Mouse (Mus musculus) ES-Bruce4 (cell line): Measurements from ENCODE around the gene Phf10. TPM values are rescaled to one million over a fixed set of nuclear protein-coding genes. Genes with fewer than 3 reads are reported as not detected.
"Not testable (repeated sequence)": the region's sequence is repeated elsewhere in the genome, so short reads cannot be mapped to it uniquely, and the experiment has no call there.

Experiments
- H3K27ac ChIP-seq: 2 replicates; pipeline ENCODE4 v1.5.1; 2012; ENCODE audit warnings: low read length, inconsistent platforms; ENCODE audit not compliant: insufficient read depth
- H3K27me3 ChIP-seq: 2 replicates; pipeline ENCODE4 v1.6.1; 2012; ENCODE audit warnings: mild to moderate bottlenecking, low read length, inconsistent platforms; ENCODE audit not compliant: control insufficient read depth, poor library complexity, insufficient read depth, severe bottlenecking
- H3K36me3 ChIP-seq: 2 replicates; pipeline ENCODE4 v1.6.1; 2012; ENCODE audit warnings: inconsistent platforms, mild to moderate bottlenecking, low read length, moderate library complexity; ENCODE audit not compliant: control insufficient read depth, poor library complexity, insufficient read depth, severe bottlenecking
- H3K4me1 ChIP-seq: one replicate; pipeline ENCODE4 v1.8.1; 2011; ENCODE audit warnings: low read length; ENCODE audit not compliant: control insufficient read depth, insufficient read depth
- H3K4me3 ChIP-seq: 2 replicates; pipeline ENCODE4 v1.5.1; 2011; ENCODE audit warnings: low read depth, mild to moderate bottlenecking, low read length
- H3K9ac ChIP-seq: 2 replicates; pipeline ENCODE4 v1.6.1; 2012; ENCODE audit warnings: low read depth, mild to moderate bottlenecking, inconsistent platforms; ENCODE audit not compliant: poor library complexity, severe bottlenecking
- H3K9me3 ChIP-seq: replicated peaks from 2 replicates; pipeline ENCODE4 v1.6.1; 2012; ENCODE audit warnings: mild to moderate bottlenecking, low read length, inconsistent platforms; ENCODE audit not compliant: control insufficient read depth, poor library complexity, insufficient read depth, severe bottlenecking
- polyA plus RNA-seq: library from polyadenylated mRNA; stranded (reverse); fragments of >200 nt; gene quantifications from 2 replicates; pipeline ENCODE4 v1.2.4, GENCODE M21; 2011; ENCODE audit warnings: low read depth; ENCODE audit not compliant: missing spikeins, insufficient read depth, insufficient read length

Phf10 gene
- 104 and 107 TPM in 2 replicates for polyA plus RNA-seq

DNA sequence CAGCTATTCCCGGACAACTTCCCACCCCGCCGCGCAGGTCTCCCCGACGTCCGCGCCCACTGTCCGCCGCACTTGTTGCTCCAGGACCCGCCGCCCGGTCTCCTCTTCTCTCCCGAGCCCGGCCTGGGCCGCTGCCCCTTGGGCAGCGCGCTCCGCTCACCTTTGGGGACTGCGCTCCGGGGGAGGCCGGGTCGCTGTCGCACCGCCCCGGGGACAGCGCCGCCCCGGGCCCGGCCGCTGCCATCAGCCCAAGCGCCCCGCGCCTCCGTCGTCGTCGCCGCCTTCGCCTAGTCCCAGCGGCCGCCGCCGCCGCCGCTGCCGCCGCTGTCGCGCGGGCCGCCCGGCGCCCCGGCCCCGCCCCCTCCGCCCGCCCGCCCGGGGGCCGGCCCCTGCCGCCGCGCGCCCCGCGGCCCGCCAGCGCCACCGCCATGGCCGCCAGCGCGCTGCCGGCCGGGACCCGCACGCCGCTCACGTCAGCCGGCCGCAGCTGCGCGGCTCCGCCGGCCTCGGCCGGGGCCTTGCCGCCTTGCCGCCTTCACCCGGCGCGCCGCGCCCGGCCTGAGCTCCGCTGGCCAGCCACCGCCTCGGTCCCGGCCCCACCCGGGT lies at the start of gene Phf10:
Phf10 (minus strand) TSS at position 323 of the 606 bp plus-strand sequence.
- peak within 1 kb of the TSS; percentile 63 for H3K9ac ChIP-seq
- H3K27ac ChIP-seq = not testable (repeated sequence)

DNA sequence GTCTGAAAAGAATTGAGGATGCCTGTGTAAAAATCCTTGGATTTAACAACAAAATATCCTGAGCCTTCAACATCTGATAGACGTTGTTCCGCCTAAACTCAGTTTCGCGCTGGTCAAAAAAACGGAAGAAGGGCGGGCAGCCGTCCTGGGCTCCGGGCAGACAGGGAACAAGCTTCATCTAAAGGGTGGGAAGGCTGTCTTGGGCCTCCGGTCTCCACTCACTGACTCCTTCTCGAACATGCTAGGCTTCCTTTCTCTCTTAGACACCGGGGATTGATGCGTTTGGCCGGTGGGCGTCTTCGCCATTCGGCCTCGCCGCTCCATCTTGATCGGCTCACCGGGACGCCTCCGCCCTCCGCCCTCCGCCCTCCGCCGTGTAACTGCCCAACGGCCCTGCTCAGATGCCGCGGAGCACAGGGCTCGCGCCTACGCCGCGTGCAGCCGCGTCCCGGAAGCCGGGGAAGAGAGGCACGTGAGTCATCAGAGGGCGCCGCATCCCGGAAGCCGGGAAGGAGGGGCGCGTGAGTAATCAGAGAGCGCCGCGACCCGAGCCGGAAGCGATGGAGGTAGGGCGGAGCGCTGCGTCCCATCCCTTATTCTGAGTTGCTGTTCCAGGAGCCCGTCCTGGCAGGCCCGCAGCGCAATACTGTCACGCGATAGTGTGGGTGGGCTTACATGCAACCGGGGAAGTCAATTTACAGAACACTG lies 48.8 kb upstream of the Phf10 start, which contains the start of gene Gm3435:
Gm3435 (plus strand) TSS at position 471 of the 708 bp plus-strand sequence.
- H3K36me3 ChIP-seq, H3K27ac ChIP-seq, H3K9ac ChIP-seq, H3K9me3 ChIP-seq, H3K4me3 ChIP-seq, H3K27me3 ChIP-seq, H3K4me1 ChIP-seq: not testable (repeated sequence)

More for the DNA sequence above, at the start of gene Phf10:
- not testable (repeated sequence) for H3K27me3 ChIP-seq, H3K36me3 ChIP-seq, H3K9me3 ChIP-seq, H3K4me1 ChIP-seq
- H3K4me3 ChIP-seq = peak within 1 kb of the TSS; percentile 89

DNA sequence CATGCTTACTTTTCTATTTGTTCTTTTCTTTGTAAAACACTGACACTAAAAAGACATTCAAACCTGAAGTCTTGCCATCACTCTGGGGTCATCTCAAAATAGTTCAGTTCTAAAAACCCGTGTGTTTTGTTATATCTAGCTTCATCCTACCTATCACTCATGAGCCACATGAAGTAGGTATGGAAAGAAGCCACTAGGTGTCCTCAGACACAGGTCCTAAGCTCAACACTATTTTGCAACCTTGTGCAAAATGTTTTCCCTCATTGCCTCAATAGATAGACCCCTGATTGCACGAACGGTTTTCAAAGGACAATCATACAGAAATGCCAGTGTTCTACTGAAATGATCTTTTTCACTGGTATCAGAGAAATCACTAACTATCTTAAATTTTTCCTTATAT lies 48.0 kb upstream of the Phf10 start:
- not testable (repeated sequence) for H3K4me3 ChIP-seq, H3K9ac ChIP-seq, H3K27ac ChIP-seq, H3K36me3 ChIP-seq, H3K27me3 ChIP-seq, H3K4me1 ChIP-seq, H3K9me3 ChIP-seq

DNA sequence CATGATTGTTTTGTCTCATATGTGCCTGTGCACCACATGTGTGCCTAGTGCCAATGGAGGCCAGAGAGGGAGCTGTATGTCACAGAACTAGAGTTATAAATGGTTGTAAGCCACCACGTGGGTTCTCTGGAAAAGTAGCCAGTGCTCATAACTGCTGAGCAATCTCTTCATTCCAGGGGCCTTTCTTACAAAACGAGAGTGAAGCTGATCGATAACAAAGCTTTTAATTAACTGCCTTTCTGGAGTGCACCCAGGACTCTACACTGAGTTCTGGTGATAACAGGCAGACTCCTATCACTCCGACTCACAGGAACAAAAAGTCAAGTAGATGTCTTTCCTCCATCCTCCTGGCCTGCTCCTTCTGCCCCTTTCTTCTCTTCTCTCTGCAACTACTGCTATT lies 39.0 kb upstream of the Phf10 start:
- H3K27me3 ChIP-seq, H3K9ac ChIP-seq, H3K4me3 ChIP-seq, H3K4me1 ChIP-seq, H3K27ac ChIP-seq, H3K36me3 ChIP-seq, H3K9me3 ChIP-seq: not testable (repeated sequence)

DNA sequence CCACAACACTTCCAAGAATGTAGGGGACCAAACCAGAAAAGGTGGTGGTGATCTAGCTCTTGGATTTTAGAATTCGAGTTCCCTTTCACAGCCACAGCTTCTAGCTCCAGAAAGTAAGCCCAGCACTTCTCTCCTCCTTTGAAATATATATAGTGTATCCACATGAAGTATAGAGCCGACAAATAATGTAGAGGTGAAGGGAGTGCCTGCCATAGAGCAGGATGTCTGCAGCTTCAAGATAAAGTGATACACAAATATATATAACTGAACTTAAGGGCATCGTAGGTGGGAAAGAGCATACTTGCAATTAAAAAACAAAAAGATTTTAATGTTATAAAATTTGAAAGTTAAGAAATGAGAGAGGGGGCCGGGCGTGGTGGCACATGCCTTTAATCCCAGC lies 33.1 kb upstream of the Phf10 start:
- not testable (repeated sequence) for H3K9ac ChIP-seq, H3K27me3 ChIP-seq, H3K9me3 ChIP-seq, H3K27ac ChIP-seq, H3K4me1 ChIP-seq, H3K4me3 ChIP-seq, H3K36me3 ChIP-seq

DNA sequence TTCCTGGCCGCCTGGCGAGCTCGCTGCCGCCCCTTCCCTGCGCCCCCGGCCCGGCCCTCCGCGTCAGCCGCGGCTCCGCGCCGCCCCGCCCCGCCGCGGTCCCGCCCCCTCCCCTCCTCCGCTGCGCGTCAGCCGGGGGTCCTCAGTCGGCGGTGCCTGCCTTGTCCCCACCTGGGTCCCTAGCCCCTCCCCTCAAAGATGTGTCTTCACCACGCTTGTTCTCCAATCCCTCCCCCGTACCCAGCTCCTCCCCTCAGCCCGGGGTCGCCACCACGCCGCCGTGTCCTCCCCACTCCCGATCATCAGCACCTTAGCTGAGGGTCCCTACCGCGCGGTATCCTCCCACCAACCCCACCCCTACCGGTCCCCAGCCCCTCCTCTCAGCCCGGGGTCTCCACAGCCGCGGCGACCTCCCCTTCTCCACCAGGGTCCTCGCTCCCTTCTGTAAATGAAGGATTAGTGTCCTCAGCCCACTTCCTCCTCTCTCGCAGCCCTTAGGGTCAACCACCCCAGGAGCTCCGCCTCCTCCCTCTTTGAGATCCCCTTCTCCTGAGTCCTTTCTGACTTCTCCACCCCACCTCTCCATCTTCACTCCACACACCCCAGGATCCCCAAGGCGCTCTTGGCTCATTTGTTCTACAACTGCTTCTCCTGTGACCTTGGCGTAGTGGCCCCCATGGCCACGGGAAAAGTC lies 32.2 kb upstream of the Phf10 start:
- not testable (repeated sequence) for H3K9ac ChIP-seq, H3K27ac ChIP-seq, H3K9me3 ChIP-seq, H3K4me1 ChIP-seq, H3K4me3 ChIP-seq, H3K36me3 ChIP-seq, H3K27me3 ChIP-seq

DNA sequence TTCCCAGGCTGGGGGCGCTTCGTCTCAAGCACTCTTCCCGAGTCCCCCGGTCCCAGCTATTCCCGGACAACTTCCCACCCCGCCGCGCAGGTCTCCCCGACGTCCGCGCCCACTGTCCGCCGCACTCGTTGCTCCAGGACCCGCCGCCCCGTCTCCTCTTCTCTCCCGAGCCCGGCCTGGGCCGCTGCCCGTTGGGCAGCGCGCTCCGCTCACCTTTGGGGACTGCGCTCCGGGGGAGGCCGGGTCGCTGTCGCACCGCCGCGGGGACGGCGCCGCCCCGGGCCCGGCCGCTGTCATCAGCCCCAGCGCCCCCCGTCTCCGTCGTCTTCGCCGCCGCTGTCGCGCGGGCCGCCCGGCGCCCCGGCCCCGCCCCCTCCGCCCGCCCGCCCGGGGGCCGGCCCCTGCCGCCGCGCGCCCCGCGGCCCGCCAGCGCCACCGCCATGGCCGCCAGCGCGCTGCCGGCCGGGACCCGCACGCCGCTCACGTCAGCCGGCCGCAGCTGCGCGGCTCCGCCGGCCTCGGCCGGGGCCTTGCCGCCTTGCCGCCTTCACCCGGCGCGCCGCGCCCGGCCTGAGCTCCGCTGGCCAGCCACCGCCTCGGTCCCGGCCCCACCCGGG lies 31.6 kb upstream of the Phf10 start:
- H3K27me3 ChIP-seq, H3K4me1 ChIP-seq, H3K4me3 ChIP-seq, H3K27ac ChIP-seq, H3K9ac ChIP-seq, H3K9me3 ChIP-seq, H3K36me3 ChIP-seq: not testable (repeated sequence)

GRCm38 (mm10) chr17:14990116-14990702 lies 29.1 kb upstream of the Phf10 start:
- Histone ChIP-seq H3K27ac (peak overlapping the region; percentile 83), H3K9ac (peak overlapping the region; percentile 52; the same call in 1 of the 2 replicates)
- not testable (repeated sequence) for H3K4me1 ChIP-seq, H3K4me3 ChIP-seq, H3K27me3 ChIP-seq, H3K36me3 ChIP-seq, H3K9me3 ChIP-seq

DNA sequence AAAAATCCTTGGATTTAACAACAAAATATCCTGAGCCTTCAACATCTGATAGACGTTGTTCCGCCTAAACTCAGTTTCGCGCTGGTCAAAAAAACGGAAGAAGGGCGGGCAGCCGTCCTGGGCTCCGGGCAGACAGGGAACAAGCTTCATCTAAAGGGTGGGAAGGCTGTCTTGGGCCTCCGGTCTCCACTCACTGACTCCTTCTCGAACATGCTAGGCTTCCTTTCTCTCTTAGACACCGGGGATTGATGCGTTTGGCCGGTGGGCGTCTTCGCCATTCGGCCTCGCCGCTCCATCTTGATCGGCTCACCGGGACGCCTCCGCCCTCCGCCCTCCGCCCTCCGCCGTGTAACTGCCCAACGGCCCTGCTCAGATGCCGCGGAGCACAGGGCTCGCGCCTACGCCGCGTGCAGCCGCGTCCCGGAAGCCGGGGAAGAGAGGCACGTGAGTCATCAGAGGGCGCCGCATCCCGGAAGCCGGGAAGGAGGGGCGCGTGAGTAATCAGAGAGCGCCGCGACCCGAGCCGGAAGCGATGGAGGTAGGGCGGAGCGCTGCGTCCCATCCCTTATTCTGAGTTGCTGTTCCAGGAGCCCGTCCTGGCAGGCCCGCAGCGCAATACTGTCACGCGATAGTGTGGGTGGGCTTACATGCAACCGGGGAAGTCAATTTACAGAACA lies 17.4 kb upstream of the Phf10 start, which contains the start of the genes 9030025P20Rik and Gm3417:
9030025P20Rik (plus strand) TSS at position 107 of the 677 bp plus-strand sequence.
Gm3417 (minus strand) TSS at position 429 of the 677 bp plus-strand sequence.
- H3K27me3 ChIP-seq, H3K36me3 ChIP-seq, H3K4me3 ChIP-seq, H3K4me1 ChIP-seq, H3K9me3 ChIP-seq, H3K27ac ChIP-seq: not testable (repeated sequence)
- H3K9ac ChIP-seq = 0 out of 2 replicates have a peak within 1 kb of the TSS, but pooled peaks have one; percentile 56
